Mouse (Mus musculus) megakaryocyte-erythroid progenitor cell, adult 5-6 weeks (primary cell): ENCODE measurements around the gene Gm8127. TPM values are rescaled to one million over a fixed set of nuclear protein-coding genes. Genes with fewer than 3 reads are reported as not detected.
"Not testable (repeated sequence)": the region's sequence is repeated elsewhere in the genome, so short reads cannot be mapped to it uniquely, and the experiment has no call there.

ENCODE experiments used
- ATAC-seq: replicated peaks from 2 replicates; pipeline ENCODE4 v1.8.0; 2016; ENCODE audit warnings: mild to moderate bottlenecking, inconsistent platforms; ENCODE audit not compliant: severe bottlenecking, poor library complexity, low FRiP score, low TSS enrichment
- total RNA-seq, 2 experiments: library from RNA; stranded (forward) in 1 of 2; stranded (reverse) in 1 of 2; fragments of 200-1000, 215-1000 nt in 1 of 2; fragments of >200 nt in 1 of 2; fragmentation: Nextera tagmentation in 1 of 2; gene quantifications; 2 replicates each; pipeline ENCODE4 v1.2.3; 2014 to 2017

The Gm8127 gene
- total RNA-seq (2014; fragmentation: Nextera tagmentation) (not detected in 2 replicates), total RNA-seq (2017) (not detected in 2 replicates)

- ATAC-seq, result not testable (repeated sequence)
These were observed at the start of gene Gm8127 for GRCm38 (mm10) chr14:43293503-43293902. Gm8127 (minus strand) TSS chr14:43293832.

DNA sequence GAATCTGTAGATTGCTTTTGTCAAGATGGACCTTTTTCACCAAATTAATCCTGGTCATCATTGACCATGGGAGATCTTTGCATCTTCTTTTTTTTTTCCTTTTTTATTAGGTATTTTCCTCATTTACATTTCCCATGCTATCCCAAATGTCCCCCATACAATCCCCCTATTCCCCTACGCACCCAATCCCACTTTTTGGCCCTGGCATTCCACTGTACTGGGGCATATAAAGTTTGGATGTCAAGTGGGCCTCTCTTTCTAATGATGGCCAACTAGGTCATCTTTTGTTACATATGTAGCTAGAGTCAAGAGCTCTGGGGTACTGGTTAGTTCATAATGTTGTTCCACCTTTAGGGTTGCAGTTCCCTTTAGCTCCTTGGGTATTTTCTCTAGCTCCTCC, 44.0 kb upstream of the Gm8127 start:
- not testable (repeated sequence) for ATAC-seq

DNA sequence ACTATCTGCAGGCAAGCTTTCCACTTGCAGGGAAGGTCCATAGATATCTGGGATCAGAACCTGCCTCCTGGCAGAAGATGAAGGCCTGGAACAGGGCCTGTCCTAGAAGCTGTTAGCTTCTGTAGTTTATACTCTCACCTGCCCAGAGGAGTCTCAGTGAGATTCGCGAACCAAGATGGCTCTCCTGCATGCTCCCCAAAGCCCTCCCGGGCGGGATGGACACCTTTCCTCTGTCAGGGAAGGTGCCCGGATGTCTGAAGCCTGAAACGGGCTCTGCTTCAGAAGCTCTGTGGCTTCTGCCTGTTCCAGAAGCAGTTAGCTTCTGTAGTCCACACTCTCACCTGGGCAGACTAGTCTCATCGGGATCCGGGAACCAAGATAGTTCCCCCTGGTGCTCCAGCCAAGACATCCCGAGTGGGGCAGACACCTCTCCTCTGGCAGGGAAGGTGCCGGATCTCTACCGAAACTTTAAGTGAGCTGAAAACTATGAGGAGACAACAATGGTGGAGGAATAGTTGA, 37.8 kb upstream of the Gm8127 start:
- ATAC-seq, result not testable (repeated sequence)

- not testable (repeated sequence) for ATAC-seq
These were observed 35.0 kb upstream of the Gm8127 start for GRCm38 (mm10) chr14:43328603-43329002.

- ATAC-seq, result not testable (repeated sequence)
These were observed 25.9 kb upstream of the Gm8127 start for GRCm38 (mm10) chr14:43319516-43319915.

- not testable (repeated sequence) for ATAC-seq
These were observed 15.0 kb downstream of the Gm8127 start for GRCm38 (mm10) chr14:43278681-43279080.

- not testable (repeated sequence) for ATAC-seq
These were observed 15.5 kb downstream of the Gm8127 start for GRCm38 (mm10) chr14:43278146-43278545.

- ATAC-seq, result not testable (repeated sequence)
These were observed 16.2 kb downstream of the Gm8127 start for GRCm38 (mm10) chr14:43277468-43277867.

DNA sequence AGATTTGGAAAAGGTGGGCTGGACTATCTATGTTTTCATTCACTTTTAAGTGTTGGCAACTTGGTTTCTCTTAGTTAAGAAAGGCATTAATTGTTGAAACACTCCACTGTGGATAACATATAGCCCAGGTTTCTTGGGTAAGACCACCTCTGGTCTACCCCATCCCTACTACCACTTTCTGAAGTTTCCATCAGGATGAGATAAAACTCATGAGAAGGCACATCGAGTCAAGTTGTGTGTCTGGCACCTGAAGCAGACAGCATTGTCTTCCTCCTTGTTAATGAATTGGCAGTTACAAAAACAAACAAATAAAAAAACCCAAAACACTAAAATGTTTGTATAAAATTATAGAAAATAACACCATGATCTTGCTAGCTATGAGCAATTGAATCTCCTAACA, 17.9 kb downstream of the Gm8127 start:
- ATAC-seq, result not testable (repeated sequence)

- not testable (repeated sequence) for ATAC-seq
These were observed 18.6 kb downstream of the Gm8127 start, which contains the start of gene Gm9732 for GRCm38 (mm10) chr14:43274986-43275511. Gm9732 (plus strand) TSS chr14:43275036.

DNA sequence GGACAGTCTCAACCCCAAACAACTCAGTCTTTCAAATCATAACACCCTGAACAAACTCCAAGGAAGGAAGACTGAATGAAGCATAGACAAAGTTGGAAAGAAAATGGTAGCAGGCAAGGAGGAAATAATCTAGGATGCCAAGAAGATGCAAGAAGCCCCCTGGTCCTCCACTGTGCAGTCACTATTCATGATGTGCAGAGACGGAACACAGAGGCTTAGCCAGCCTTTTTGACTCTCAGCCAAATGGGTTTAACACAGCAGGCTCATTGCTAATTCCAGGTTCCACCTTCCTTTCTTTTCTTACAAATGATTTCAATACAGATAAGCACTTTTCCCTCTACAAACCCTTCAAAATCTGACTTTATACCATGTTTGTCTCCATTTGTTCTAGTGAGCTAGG, 20.5 kb downstream of the Gm8127 start:
- not testable (repeated sequence) for ATAC-seq

DNA sequence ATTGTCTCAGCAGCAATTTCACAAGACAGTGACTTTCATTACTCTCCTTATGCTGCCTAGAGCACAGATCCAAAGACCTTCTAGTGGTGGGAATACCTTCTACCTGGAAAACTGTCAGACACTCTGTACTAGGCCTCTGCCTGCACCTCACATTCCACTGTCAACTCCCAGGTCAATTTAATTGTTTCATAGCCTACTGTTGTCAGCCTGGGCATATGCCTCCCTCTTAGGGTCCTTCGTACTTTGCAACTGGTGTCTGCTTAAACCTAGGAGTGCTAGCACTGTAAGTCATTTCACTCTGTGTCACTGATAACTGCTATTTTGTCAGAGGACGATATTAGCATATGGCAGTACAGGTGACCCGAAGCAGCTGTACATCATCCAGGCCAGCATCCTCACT, 24.4 kb downstream of the Gm8127 start:
- not testable (repeated sequence) for ATAC-seq

DNA sequence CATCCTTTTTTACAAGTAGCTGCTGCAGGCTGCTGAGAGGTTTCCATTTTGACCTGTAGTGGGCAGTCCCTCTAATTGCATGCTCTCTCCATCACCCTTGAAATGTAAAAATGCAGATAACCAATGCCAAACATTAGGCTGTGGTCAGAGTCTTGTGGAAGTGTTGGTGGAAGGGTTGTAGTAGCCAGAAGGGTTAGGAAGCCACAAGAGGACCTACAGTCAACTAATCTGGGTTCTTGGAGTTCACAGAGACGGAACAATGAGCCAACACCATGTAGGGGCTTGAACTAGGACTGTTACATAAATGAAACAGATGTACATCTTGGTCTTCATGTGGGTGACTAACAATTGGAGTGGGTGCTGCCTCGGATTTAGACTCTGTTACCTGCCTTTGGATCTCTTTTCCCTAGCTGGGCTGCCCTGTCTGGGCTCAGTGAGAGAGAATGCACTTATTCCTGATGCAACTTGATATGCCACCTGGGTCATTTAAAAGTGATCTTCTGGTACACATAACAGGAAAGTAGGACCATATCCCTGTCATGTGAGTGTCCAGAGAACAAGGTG, 25.0 kb downstream of the Gm8127 start:
- not testable (repeated sequence) for ATAC-seq

GRCm38 (mm10) chr14:43263421-43263820, 30.2 kb downstream of the Gm8127 start:
- not testable (repeated sequence) for ATAC-seq

DNA sequence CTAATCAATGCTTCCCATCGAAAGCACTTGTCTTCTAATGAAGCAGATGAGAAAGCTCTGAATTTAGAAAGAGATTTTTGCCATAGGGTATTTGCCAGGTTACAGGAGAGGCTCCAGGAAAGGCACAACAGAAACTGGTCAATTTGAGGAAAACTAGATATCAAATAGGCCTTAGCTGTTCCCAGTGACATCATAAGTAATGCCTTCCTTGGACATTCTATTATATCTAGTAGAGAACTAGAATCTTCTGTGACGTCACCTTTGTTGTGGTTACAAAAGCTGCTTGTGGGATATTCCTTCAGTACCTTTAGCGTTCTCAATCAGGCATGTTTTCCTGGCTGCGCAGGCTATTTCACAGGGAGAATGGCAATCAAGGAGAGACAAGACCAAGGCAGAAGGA, 35.3 kb downstream of the Gm8127 start, which contains the start of gene Gm8126:
Gm8126 (plus strand) TSS at position 301 of the 400 bp plus-strand sequence.
- ATAC-seq, result not testable (repeated sequence)

DNA sequence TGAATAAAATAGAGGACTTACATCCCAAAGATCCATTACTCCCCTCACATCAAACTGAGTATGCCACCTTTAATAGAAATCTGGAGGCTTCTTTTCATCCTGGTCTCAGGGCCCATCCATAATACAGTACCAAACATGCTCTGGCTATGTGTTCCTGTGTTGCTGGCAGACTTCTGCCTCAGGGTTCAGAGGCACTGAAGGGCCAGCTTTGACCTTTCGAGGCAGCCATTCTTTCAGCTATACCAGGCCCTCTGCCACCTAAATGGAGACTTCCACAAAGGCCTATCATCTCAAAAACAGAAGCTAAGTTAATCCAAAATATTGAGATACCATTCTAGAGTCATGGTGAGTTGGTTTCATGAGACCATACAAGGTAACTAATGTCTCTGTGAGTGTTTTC, 37.1 kb downstream of the Gm8127 start:
- ATAC-seq, result not testable (repeated sequence)

- ATAC-seq, result not testable (repeated sequence)
These were observed 42.9 kb downstream of the Gm8127 start for GRCm38 (mm10) chr14:43250549-43251253.

DNA sequence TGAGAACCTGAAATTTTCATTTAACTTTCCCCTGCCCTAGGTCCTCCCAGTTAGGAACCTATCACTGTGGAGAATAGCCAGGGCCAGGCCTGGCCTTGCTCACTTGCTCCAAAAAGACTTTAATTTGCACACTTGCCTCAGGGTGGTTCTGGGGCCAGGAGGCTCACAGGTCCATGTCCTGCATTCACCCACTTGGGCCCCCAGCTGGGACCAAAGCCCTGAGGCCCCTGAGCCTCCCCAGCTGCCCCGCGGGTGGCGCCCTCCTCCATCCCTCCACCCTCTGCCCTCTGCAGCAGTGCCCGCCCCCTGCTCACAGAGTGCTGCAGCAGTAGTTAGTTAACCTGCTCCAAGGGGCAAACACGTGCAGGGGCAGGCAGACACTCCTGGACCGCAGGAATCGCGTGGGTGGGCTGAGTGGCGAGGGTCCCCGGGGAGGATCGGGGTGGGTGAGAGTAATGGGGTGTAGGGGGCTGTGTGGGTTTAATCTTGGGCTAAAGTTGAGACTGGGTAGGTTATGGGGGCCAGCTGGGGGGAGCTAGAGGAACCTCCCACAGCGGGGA, 43.9 kb downstream of the Gm8127 start:
- not testable (repeated sequence) for ATAC-seq
